Mouse (Mus musculus) CH12.LX (cell line): ENCODE measurements around the gene Il11. TPM values are rescaled to one million over a fixed set of nuclear protein-coding genes. Genes with fewer than 3 reads are reported as not detected.

Source experiments
- DNase-seq: peaks from one replicate; pipeline ENCODE4 v3.0.0-alpha.2; 2013; ENCODE audit errors: extremely low read depth
- H3K27ac ChIP-seq: 2 replicates; pipeline ENCODE4 v1.5.1; 2012; ENCODE audit warnings: low read depth, mild to moderate bottlenecking, control low read depth, moderate library complexity; ENCODE audit not compliant: insufficient read depth
- H3K27me3 ChIP-seq: replicated peaks from 2 replicates; pipeline ENCODE3; 2012; ENCODE audit warnings: inconsistent platforms
- H3K36me3 ChIP-seq, 2 experiments: replicated peaks in 1 of 2; 2 replicates each; pipeline versions ENCODE3 to v1.6.1; 2012; ENCODE audit warnings: inconsistent platforms in 1 of 2, low read length in 1 of 2, mild to moderate bottlenecking in 1 of 2, mixed read lengths in 1 of 2, moderate library complexity in 1 of 2; ENCODE audit not compliant: control insufficient read depth in 1 of 2, insufficient read depth in 1 of 2
- H3K4me1 ChIP-seq, 2 experiments: 2 replicates each; pipeline ENCODE4 v1.6.1; 2012; ENCODE audit warnings: inconsistent platforms in 1 of 2, moderate library complexity in 1 of 2; ENCODE audit not compliant: insufficient read depth in 2 of 2, control insufficient read depth in 1 of 2
- H3K4me2 ChIP-seq: 2 replicates; pipeline ENCODE4 v1.6.1; 2012; ENCODE audit warnings: low read depth, mild to moderate bottlenecking, control low read depth; ENCODE audit not compliant: poor library complexity, insufficient read depth, severe bottlenecking
- H3K4me3 ChIP-seq, 3 experiments: fragments of 150-350 bp in 1 of 3; sonication (generic) in 1 of 3; replicated peaks in 1 of 3; 2 replicates each; pipeline versions ENCODE3 to v1.5.1; 2011 to 2012; ENCODE audit warnings: low read depth in 2 of 3, low read length in 2 of 3, mild to moderate bottlenecking in 2 of 3, moderate library complexity in 2 of 3, control low read depth in 1 of 3, improper control_type of control experiment in 1 of 3, inconsistent platforms in 1 of 3, mixed read lengths in 1 of 3; ENCODE audit not compliant: poor library complexity in 1 of 3
- H3K79me2 ChIP-seq: replicated peaks from 2 replicates; pipeline ENCODE4 v1.6.1; 2012; ENCODE audit warnings: mild to moderate bottlenecking, moderate library complexity; ENCODE audit not compliant: control insufficient read depth, poor library complexity, insufficient read depth, severe bottlenecking; ENCODE audit errors: extremely low read depth
- H3K9ac ChIP-seq: 2 replicates; pipeline ENCODE4 v1.6.1; 2012; ENCODE audit warnings: low read depth, mild to moderate bottlenecking, control low read depth, moderate library complexity; ENCODE audit not compliant: insufficient read depth
- H3K9me3 ChIP-seq: replicated peaks from 2 replicates; pipeline ENCODE3; 2012; ENCODE audit warnings: low read length, inconsistent platforms, mixed read lengths
- BHLHE40 ChIP-seq: IDR thresholded peaks from 2 replicates; pipeline ENCODE4 v1.6.1; 2011; ENCODE audit warnings: mild to moderate bottlenecking, low read depth, low read length, improper control_type of control experiment
- CHD2 ChIP-seq: IDR thresholded peaks from 2 replicates; pipeline ENCODE4 v1.6.1; 2011; ENCODE audit warnings: low read length, improper control_type of control experiment
- CTCF ChIP-seq, 2 experiments: IDR thresholded peaks in 1 of 2; conservative IDR thresholded peaks in 1 of 2; 2 replicates each; pipeline ENCODE4 v1.5.1; 2011 to 2012; ENCODE audit warnings: low read depth in 2 of 2, low read length in 2 of 2, improper control_type of control experiment in 1 of 2, inconsistent platforms in 1 of 2, mild to moderate bottlenecking in 1 of 2, moderate library complexity in 1 of 2
- ELF1 ChIP-seq: IDR thresholded peaks from 2 replicates; pipeline ENCODE4 v1.6.1; 2014; ENCODE audit warnings: low read depth, mild to moderate bottlenecking, inconsistent platforms, low read length, improper control_type of control experiment
- EP300 ChIP-seq: IDR thresholded peaks from 2 replicates; pipeline ENCODE4 v1.6.1; 2011; ENCODE audit warnings: low read length, improper control_type of control experiment
- IRF4 ChIP-seq: IDR thresholded peaks from 2 replicates; pipeline ENCODE4 v1.6.1; 2014; ENCODE audit warnings: low read depth, mild to moderate bottlenecking, inconsistent platforms, low read length, improper control_type of control experiment
- JUND ChIP-seq: conservative IDR thresholded peaks from 2 replicates; pipeline ENCODE4 v1.6.1; 2011; ENCODE audit warnings: low read depth, low read length, improper control_type of control experiment
- KAT2A ChIP-seq: IDR thresholded peaks from 2 replicates; pipeline ENCODE4 v1.6.1; 2012; ENCODE audit warnings: low read length, improper control_type of control experiment, inconsistent platforms; ENCODE audit not compliant: insufficient replicate concordance
- MAFK ChIP-seq: IDR thresholded peaks from 2 replicates; pipeline ENCODE4 v1.6.1; 2011; ENCODE audit warnings: low read length, improper control_type of control experiment; ENCODE audit not compliant: insufficient replicate concordance
- MAX ChIP-seq: IDR thresholded peaks from 2 replicates; pipeline ENCODE4 v1.6.1; 2011; ENCODE audit warnings: low read length, improper control_type of control experiment
- MAZ ChIP-seq: IDR thresholded peaks from 2 replicates; pipeline ENCODE4 v1.6.1; 2012; ENCODE audit warnings: low read depth, mild to moderate bottlenecking, inconsistent platforms, low read length, improper control_type of control experiment, moderate library complexity
- NELFE ChIP-seq: IDR thresholded peaks from 2 replicates; pipeline ENCODE4 v1.6.1; 2011; ENCODE audit warnings: low read depth, low read length, improper control_type of control experiment
- NRF1 ChIP-seq: IDR thresholded peaks from 2 replicates; pipeline ENCODE4 v1.6.1; 2014; ENCODE audit warnings: low read depth, mild to moderate bottlenecking, inconsistent platforms, low read length, improper control_type of control experiment, moderate library complexity
- POLR2A ChIP-seq: IDR thresholded peaks from 2 replicates; pipeline ENCODE4 v1.6.1; 2011; ENCODE audit warnings: low read depth, mild to moderate bottlenecking, improper control_type of control experiment, low read length
- RAD21 ChIP-seq: IDR thresholded peaks from 2 replicates; pipeline ENCODE4 v1.6.1; 2011; ENCODE audit warnings: low read depth, mild to moderate bottlenecking, low read length, improper control_type of control experiment, moderate library complexity
- RCOR1 ChIP-seq: conservative IDR thresholded peaks from 2 replicates; pipeline ENCODE4 v1.6.1; 2012; ENCODE audit warnings: low read depth, mild to moderate bottlenecking, inconsistent platforms, low read length, improper control_type of control experiment
- SIN3A ChIP-seq: IDR thresholded peaks from 2 replicates; pipeline ENCODE4 v1.6.1; 2012; ENCODE audit warnings: low read length, improper control_type of control experiment, inconsistent platforms
- SMC3 ChIP-seq: IDR thresholded peaks from 2 replicates; pipeline ENCODE4 v1.6.1; 2011; ENCODE audit warnings: low read depth, low read length, improper control_type of control experiment
- TBP ChIP-seq: conservative IDR thresholded peaks from 2 replicates; pipeline ENCODE4 v1.6.1; 2011; ENCODE audit warnings: low read depth, low read length, improper control_type of control experiment
- TCF12 ChIP-seq: IDR thresholded peaks from 2 replicates; pipeline ENCODE4 v1.6.1; 2014; ENCODE audit warnings: low read depth, mild to moderate bottlenecking, inconsistent platforms, low read length, improper control_type of control experiment
- UBTF ChIP-seq: IDR thresholded peaks from 2 replicates; pipeline ENCODE4 v1.6.1; 2012; ENCODE audit warnings: low read depth, mild to moderate bottlenecking, inconsistent platforms, low read length, improper control_type of control experiment, moderate library complexity
- USF1 ChIP-seq: IDR thresholded peaks from 2 replicates; pipeline ENCODE4 v1.6.1; 2014; ENCODE audit warnings: low read depth, mild to moderate bottlenecking, inconsistent platforms, low read length, improper control_type of control experiment
- USF2 ChIP-seq: conservative IDR thresholded peaks from 2 replicates; pipeline ENCODE4 v1.6.1; 2011; ENCODE audit warnings: low read depth, low read length, improper control_type of control experiment
- ZKSCAN1 ChIP-seq: IDR thresholded peaks from 2 replicates; pipeline ENCODE4 v1.6.1; 2012; ENCODE audit warnings: low read depth, inconsistent platforms, low read length, improper control_type of control experiment, borderline replicate concordance
- ZMIZ1 ChIP-seq: IDR thresholded peaks from 2 replicates; pipeline ENCODE4 v1.6.1; 2012; ENCODE audit warnings: low read depth, mild to moderate bottlenecking, inconsistent platforms, low read length, improper control_type of control experiment
- dilution Hi-C: fragments of 300-500 bp; cut with MboI; formaldehyde crosslinking; loops from 2 replicates; pipeline ENCODE4 v1.14.3; 2020; ENCODE audit warnings: low sequenced_read_pairs; ENCODE audit not compliant: extremely low pct_unique_long_range_greater_than_20kb, extremely low pct_ligation_motif_present
- in situ Hi-C: fragments of 300-500 bp; cut with MboI; formaldehyde crosslinking; loops from 3 replicates; pipeline ENCODE4 v1.14.3; 2019; ENCODE audit warnings: low sequenced_read_pairs, low pct_ligation_motif_present, low pct_unique_long_range_greater_than_20kb, mixed read lengths
- polyA plus RNA-seq: library from polyadenylated mRNA; unstranded; fragments of >175 nt; gene quantifications from 2 replicates; pipeline ENCODE4 v1.2.1, GENCODE M21; 2012; ENCODE audit warnings: low read depth; ENCODE audit not compliant: insufficient read length
- total RNA-seq, 2 experiments: library from RNA; depleted of rRNA; stranded (reverse); fragments of 300-350 nt in 1 of 2; fragments of >200 nt in 1 of 2; gene quantifications; 2 replicates each; pipeline ENCODE4 v1.2.3; 2012 to 2014

The Il11 gene
- total and polyA plus RNA-seq, 3 experiments, result 0.17 TPM; not detected in 2

GRCm38 (mm10) chr7:4747156-4747899, 35.3 kb downstream of the Il11 start:
- peaks cover 4 to 6% of the 10 kb centered on the region in 2 experiments; a peak in 3 of 4 replicates for H3K4me1 ChIP-seq
- dilution Hi-C loops, result no loop called here
- no peak overlapping the region for H3K27ac ChIP-seq

DNA sequence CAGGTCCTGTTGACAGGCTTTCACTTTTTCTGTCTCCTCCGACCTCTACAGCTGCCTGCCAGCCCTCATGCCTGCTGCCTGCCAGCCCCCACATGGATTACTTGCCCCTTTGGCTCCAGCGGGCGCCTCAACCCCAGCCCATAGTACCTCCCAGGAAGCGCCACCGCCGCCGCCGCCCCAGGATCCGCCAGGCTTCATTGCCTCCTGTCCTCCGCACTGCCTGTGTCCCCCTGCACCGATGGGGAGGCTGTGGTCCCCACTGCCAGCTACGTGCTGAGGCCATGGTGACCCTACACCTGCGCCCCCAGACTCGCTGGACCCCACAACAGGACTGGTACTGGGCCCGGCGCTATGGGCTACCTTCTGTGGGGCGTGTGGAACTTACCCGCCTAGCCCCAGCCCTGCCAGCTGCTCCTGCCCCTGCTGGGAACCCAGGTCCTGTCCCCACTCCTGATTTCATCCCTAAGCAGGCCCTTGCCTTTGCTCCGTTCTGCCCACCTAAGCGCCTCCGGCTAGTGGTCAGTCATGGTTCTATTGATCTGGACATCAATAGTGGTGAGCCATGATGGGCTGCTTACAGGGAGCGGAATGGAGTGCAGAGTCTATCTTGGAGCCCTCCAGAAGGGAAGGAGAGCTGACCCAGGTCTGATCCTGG, 36.2 kb downstream of the Il11 start:
- Histone ChIP-seq H3K9ac (no peak overlapping the region), H3K36me3 (peaks cover 34 to 86% of the 10 kb centered on the region in 2 experiments)
- no peak for TF ChIP-seq SIN3A
- TF ChIP-seq USF2, result no peak
- TF ChIP-seq TBP, result no peak
- TF ChIP-seq IRF4, result no peak
- no peak for TF ChIP-seq RAD21
- TF ChIP-seq ZKSCAN1, result no peak
- TF ChIP-seq ELF1, result no peak
- TF ChIP-seq MAX, result no peak
- TF ChIP-seq EP300, result no peak
- TF ChIP-seq MAFK, result no peak
- no peak for TF ChIP-seq UBTF
- TF ChIP-seq SMC3, result no peak
- no peak for TF ChIP-seq ZMIZ1
- TF ChIP-seq CHD2, result no peak
- TF ChIP-seq CTCF (conservative IDR thresholded peaks at IDR 0.05 in 1 of 2, IDR thresholded peaks at IDR 0.05 in 1 of 2; ENCODE audit: low read depth in 2 of 2, low read length in 2 of 2), result no peak
- no peak for TF ChIP-seq NRF1
- TF ChIP-seq USF1, result no peak
- TF ChIP-seq KAT2A, result no peak
- TF ChIP-seq, all 38 proteins: peak for 0
- Histone ChIP-seq H3K79me2 (no peaks in the 10 kb centered on the region), H3K4me2 (no peak overlapping the region), H3K27me3 (no peaks in the 10 kb centered on the region), H3K4me3 (no peak overlapping the region), H3K4me1 (peaks cover 3 to 15% of the 10 kb centered on the region in 2 experiments; a peak in 3 of 4 replicates), H3K27ac (no peak overlapping the region), H3K9me3 (no peaks in the 10 kb centered on the region)
- dilution Hi-C loops (no loop called here), in situ Hi-C loops (loop anchor here (5.0 kb wide), 1 partner anchor 36 kb away; the partner anchor contains the start of genes Il11 and Tmem190)
- DNase-seq, result no peak

More at GRCm38 (mm10) chr7:4747156-4747899, 35.3 kb downstream of the Il11 start:
- in situ Hi-C loops, result loop anchor here (5.0 kb wide), 1 partner anchor 35 kb away; the partner anchor contains the start of genes Il11 and Tmem190
- no peaks in the 10 kb centered on the region for H3K79me2 ChIP-seq
- H3K9ac ChIP-seq, result no peak overlapping the region
- H3K4me3 ChIP-seq, result no peak overlapping the region
- H3K9me3 ChIP-seq, result no peaks in the 10 kb centered on the region
- TF ChIP-seq KAT2A (no peak), CTCF (conservative IDR thresholded peaks at IDR 0.05 in 1 of 2, IDR thresholded peaks at IDR 0.05 in 1 of 2; ENCODE audit: low read depth in 2 of 2, low read length in 2 of 2) (no peak), JUND (no peak), NELFE (no peak), RCOR1 (no peak), POLR2A (no peak), TBP (no peak), MAZ (no peak), TCF12 (no peak), BHLHE40 (no peak), CHD2 (no peak)
- no peak for DNase-seq
- peaks cover 30 to 84% of the 10 kb centered on the region in 2 experiments for H3K36me3 ChIP-seq
- no peak overlapping the region for H3K4me2 ChIP-seq
- no peaks in the 10 kb centered on the region for H3K27me3 ChIP-seq
